Mouse (Mus musculus) gastrocnemius, postnatal 4 days (tissue): ENCODE measurements around the gene Zc3h18. TPM values are rescaled to one million over a fixed set of nuclear protein-coding genes. Genes with fewer than 3 reads are reported as not detected.
A peak's percentile ranks its signal among the peaks of the same experiment; 100 is the strongest.

Experiments
- DNase-seq, 2 experiments: peaks; one replicate each; pipeline ENCODE4 v3.0.0; 2021 to 2022; ENCODE audit warnings: low spot score in 2 of 2, mixed read lengths in 2 of 2
- long read RNA-seq, 2 experiments: library from polyadenylated mRNA; stranded (forward); transcript quantifications; one replicate each; pipeline ENCODE4 v2.0.0; 2021
- total RNA-seq, 2 experiments: library from RNA; stranded (reverse); gene quantifications; 2 replicates each; pipeline ENCODE4 v1.2.3; 2021

Zc3h18 gene
- total RNA-seq: 10 to 100 TPM; 37.2 to 42.8 TPM
- long read RNA-seq, experiment 1, full-length matches to known transcripts: 32 of 46 reads
- long read RNA-seq, experiment 1, partial matches to known transcripts: 7 of 46 reads
- long read RNA-seq, experiment 1, other reads (novel, unspliced or antisense): 7 of 46 reads
- long read RNA-seq, experiment 2, transcript Zc3h18-202 (18 exons, 3,705 nt): major isoform, 26 of 66 reads
- long read RNA-seq, experiment 2, transcript Zc3h18-201 (19 exons, 3,810 nt): minor isoform, 12 of 66 reads
- long read RNA-seq, experiment 2, partial matches to known transcripts: 13 of 66 reads
- long read RNA-seq, experiment 2, other reads (novel, unspliced or antisense): 15 of 66 reads

GRCm38 (mm10) chr8:122376365-122377231 is at the start of gene Zc3h18:
Gene Zc3h18 (plus strand): TSS chr8:122376609.
- peak; percentile 99 to 100 for DNase-seq

DNA sequence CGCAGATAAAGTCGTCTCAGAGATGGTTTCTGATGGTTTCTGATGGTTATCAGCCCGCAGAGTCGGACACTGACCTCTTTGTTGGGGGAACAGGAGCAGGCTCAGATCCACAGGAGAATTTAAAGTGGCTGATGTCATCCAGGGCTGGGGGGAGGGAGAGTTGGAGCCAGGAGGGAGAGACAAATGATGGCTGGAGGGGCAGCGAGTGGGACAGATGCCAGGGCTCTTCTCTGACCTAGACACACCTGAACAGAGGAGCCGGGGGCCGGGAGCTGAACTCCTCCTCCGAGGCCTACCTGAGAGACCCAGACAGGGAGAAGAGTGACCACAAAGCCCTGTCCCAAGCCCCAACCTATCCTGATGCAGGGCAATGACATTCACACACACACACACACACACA is 47.3 kb upstream of the Zc3h18 start:
- no peak for DNase-seq

DNA sequence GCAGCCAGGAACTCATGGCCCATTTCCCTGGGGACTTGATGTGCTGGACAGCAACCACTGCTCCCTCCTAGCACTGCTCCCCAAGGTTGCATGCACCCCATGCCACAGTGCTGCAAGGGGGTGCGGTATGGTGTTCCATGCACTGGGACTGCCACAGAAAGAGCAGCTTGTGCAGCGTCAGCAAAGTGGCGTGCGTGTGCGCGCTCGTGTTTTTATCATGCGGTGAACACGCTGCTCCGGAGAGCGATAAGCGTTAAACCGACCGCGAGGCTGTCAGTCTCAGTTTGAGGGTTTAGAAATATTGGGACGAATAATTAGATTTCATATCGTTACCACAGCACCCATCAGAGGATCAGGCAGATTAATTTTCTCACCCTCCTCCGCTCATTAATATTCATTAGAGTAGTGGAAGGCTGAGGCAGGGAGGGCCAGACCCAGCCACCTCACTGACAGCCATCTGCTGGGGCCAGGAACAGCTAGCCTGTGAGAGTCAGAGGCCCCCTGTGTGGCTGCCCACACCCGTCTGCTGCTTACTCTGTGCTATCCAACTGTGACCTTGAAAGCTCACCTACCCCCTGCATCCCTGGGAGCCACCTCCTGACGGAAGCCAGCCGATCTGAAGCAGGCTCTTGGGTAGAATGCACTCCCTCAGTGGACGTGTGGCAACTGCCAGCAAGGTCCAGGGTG is 46.7 kb upstream of the Zc3h18 start:
- DNase-seq: no peak

GRCm38 (mm10) chr8:122330446-122331133 is 45.8 kb upstream of the Zc3h18 start:
- DNase-seq: no peak

DNA sequence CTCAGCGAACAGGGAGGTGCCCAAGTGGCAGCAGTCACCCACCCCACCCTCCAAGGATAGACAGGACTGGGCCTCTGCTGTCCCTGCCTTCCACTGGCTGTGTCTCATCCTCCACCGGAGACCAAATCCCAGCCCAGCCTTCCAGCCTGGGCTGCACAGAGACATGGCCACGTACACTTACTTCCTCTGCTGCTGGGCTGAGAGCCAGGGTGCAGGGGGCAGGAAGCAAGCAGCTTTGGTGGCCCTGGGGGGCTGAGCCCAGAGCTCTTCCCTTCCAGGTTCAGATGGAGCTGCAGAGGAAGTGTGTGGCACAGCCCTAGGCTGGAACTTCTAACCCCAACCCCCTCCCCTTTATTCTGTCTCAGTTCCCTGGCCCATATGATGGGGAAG is 45.3 kb upstream of the Zc3h18 start:
- peak in 1 of 2 experiments; percentile 63 for DNase-seq

- peak; percentile 59 to 80 for DNase-seq
These were observed 43.5 kb upstream of the Zc3h18 start for GRCm38 (mm10) chr8:122332753-122333506.

DNA sequence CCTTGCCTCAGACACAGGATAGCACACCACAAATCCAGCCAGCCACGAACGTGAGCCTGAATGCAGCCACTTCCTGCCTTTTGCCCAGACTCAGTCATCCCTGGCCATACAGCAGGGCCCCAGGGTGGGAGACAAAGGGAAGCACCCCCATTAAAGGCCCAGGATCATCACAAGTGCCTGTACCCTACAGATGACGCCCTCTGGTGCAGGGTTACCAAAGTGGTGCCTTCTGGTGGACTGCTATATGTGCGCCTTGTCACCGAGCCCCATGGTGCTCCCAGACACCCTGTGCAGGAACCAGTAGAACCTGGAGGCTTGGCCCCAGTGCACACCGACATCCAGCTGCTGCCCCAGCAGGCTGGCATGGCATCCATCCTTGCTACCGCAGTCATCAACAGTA is 42.9 kb upstream of the Zc3h18 start:
- no peak for DNase-seq

- DNase-seq: no peak
These were observed 41.5 kb upstream of the Zc3h18 start for GRCm38 (mm10) chr8:122334791-122335490.

DNA sequence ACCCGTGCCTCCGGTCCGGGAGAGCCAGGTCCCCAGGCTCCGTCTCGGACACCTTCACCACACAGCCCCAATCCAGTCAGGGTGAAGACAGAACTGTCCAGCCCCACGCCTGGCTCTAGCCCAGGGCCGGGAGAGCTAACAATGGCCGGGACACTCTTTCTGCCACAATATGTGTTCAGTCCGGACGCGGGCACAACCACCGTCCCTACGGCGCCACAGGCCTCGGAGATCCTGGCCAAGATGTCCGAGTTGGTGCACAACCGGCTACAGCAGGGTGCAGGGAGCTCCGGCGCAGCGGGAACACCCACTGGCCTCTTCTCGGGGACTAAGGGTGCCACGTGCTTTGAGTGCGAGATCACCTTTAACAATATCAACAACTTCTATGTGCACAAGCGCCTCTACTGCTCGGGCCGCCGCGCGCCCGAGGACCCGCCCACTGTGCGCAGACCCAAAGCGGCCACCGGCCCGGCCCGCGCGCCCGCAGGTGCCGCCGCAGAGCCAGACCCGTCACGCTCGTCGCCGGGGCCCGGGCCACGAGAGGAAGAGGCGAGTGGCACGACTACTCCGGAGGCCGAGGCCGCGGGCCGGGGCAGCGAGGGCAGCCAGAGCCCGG is 40.7 kb upstream of the Zc3h18 start:
- DNase-seq: no peak

GRCm38 (mm10) chr8:122336251-122336910 is 40.0 kb upstream of the Zc3h18 start:
- peak in 1 of 2 experiments; percentile 35 for DNase-seq

- no peak for DNase-seq
These were observed 37.6 kb upstream of the Zc3h18 start for GRCm38 (mm10) chr8:122338852-122339251.

GRCm38 (mm10) chr8:122340761-122341160 is 35.6 kb upstream of the Zc3h18 start:
- no peak for DNase-seq

DNA sequence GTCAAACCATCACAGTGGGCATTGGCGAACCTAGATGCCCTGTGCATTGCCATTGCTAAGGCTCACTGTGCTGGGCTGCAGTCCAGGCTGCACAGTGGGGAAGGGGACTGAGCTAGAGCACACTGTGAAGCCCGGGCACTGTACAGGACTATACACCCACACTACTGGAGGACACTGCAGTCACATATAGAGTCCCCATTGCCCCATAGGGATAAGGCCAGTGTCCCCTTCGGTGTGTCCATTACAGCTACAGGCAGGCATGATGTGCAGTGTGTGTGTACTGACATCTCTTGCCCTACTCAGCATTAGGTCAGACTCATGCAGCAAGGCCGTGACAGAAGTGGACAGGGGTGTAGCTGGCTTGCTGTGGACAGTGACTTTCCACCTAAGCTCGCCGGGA is 34.6 kb upstream of the Zc3h18 start:
- DNase-seq: no peak

DNA sequence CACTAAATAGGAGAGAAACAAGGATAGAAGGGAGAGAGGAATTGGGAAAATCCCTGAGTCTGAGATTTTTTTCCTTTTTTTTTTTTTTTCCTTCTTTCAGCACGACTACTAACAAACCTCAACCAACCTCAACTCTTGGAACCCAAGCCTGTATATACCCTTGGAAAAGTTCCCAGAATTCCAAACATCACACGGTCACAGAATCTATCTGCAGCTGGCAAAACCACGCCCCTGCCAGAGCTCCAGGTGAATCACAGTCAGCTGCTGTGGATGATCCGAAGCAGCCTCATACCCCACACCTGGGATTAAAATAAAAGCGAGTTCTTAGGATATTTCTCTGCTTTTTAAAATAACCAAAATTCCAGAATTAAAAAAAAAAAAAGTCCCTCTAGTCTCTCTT is 34.0 kb upstream of the Zc3h18 start:
- no peak for DNase-seq

DNA sequence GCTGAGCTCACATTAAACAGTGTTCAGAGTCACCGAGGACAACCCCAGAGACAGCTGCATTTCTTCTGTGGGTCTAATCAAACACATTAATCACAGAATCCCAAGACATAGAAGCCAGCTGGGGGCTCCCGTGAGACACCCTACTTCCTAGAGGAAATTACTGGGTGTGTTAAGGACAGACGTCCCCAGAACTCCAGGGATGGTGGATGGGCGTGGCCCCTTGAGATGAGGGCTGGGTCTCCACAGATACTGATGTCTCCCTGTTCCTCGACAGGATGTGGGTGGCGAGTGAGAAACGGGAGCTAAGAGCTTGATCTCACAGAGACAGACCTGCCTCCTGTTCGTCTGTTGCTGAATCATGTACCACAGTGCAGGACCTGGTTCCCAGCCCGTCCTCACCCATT is 33.6 kb upstream of the Zc3h18 start:
- DNase-seq: no peak

- DNase-seq: no peak
These were observed 33.1 kb upstream of the Zc3h18 start for GRCm38 (mm10) chr8:122343341-122343740.

DNA sequence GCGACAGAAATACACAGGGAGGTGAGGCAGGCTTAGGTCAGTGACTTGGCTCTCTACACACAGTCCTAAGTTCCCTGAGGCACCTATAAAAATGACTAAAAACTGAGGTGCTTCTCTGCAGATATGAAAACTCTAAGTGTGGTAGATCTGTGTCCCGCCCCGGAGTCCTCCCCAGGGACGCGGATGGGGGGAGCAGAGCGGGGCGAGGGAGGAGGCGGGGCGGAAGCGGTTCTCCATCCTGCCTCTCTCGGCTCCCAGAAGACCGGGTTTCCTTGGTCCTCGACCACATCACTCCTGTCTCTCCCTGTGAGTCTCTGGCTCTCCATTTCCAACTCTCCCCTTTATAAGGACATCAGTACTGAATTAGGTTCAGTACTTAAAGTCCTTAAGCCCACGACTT is 32.7 kb upstream of the Zc3h18 start:
- DNase-seq: no peak

- DNase-seq: no peak
These were observed 32.2 kb upstream of the Zc3h18 start for GRCm38 (mm10) chr8:122344219-122344618.
